Mouse (Mus musculus): ENCODE data around the gene Olfr552.

GRCm38 (mm10) chr7:102564999-102565997, 32.3 kb upstream of the Olfr552 start, which contains the start of gene Trim21:
- TF ChIP-seq USF1 (IDR thresholded peaks at IDR 0.05; ENCODE audit: low read depth) = no peak
- no peak for TF ChIP-seq CTCF (IDR thresholded peaks at IDR 0.05; ENCODE audit: control insufficient read depth, insufficient read depth, insufficient read length)
- TF ChIP-seq MYOD1 (IDR thresholded peaks at IDR 0.05; ENCODE audit: control insufficient read depth, insufficient read length, low read depth) = no peak

All from C2C12 (cell line).